Mouse (Mus musculus): Measurements from ENCODE around the gene Rtraf.

DNA sequence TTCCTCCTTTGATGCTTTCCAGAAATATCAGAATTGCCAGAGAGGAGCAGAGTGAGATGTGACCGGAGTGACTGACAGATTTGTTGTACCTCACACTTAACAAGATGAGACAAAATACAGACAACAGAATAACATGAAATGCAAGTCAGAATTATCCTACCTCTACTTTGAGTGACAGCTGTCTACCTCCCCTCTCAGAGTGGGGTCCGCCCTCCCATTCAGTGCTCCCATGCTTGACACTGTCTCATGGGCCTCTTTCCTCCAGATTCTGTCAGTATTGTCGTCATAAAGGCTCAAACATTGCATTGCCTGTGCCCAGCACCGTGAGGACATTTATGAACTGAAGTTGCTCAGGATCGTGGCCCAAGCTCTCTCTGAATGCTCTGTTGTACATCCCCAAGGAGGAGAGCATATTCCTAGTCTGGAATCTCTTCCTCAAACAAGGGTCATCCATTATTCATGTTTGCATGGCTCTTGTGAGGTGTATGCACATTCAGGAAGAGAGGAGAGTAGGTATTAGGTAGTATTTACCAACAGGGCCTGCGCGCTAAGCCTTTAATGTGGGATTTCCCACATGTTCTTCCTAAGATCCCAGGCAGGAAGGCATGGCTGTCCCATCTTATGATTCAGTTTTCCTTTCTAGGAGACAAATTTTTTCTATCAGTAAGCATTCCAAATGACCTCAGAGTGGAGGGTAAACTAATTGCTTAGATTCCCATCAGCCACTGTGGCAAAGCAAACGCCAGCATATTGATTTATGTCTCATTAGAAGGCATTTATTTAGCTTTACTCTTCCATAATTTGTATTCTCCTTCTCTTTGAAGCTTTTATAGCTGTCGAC, 57.9 kb downstream of the Rtraf start:
- TF ChIP-seq CTCF (IDR thresholded peaks at IDR 0.05; ENCODE audit: borderline replicate concordance, control insufficient read depth, extremely low read depth, insufficient read depth, low read length, poor library complexity), result no peak
- no peak for TF ChIP-seq POLR2A (IDR thresholded peaks at IDR 0.05; ENCODE audit: control insufficient read depth, extremely low read depth, insufficient read depth, low read length, poor library complexity)
